Mouse (Mus musculus): Measurements from ENCODE around the gene Banf1.

Gene Banf1

DNA sequence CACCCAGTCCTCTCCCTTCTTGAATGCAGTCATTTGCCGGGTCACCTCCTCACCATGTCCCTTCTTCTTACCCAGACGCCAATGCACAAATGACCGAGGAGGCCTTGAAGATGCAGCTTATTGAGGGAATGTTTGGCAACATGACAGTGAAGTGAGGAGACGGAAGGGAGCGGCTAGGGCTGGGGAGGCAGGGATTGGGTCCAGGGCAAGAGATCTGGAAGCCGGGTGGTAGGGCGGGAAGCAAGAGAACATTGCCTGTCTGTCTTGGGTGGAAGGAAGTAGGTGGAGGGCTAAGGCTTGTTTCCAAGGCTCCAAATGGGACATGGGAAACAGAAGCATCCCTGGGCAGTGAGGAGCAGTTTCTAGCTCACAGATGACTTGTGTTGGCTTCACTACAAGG, 25.6 kb downstream of the Banf1 start:
- in situ Hi-C loops (cut with MboI; ENCODE audit: low pct_unique_long_range_greater_than_20kb in 1 of 2, low sequenced_read_pairs in 2 of 2, unreplicated experiment in 1 of 2), result no loop called here

DNA sequence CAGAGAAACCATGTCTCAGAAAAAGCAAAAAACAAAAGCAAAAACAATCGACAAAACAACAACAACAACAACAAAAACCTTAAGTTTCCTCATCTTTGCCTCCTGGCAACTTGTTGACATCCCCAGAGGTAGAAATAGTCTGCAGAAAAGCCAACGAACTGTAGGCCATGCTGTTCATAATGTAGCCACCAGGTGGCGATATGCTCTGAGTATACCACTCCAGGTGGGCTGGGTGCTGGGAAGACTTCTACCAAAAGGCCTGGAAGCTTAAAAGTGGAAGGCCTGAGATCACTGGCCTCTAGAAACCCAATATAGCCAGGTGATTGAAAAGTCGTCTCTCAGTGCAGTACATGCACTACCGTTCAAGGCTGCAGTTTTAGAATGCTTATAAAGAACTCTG, 29.0 kb downstream of the Banf1 start:
- in situ Hi-C loops (cut with MboI; ENCODE audit: low pct_unique_long_range_greater_than_20kb in 1 of 2, low sequenced_read_pairs in 2 of 2, unreplicated experiment in 1 of 2), result no loop called here

DNA sequence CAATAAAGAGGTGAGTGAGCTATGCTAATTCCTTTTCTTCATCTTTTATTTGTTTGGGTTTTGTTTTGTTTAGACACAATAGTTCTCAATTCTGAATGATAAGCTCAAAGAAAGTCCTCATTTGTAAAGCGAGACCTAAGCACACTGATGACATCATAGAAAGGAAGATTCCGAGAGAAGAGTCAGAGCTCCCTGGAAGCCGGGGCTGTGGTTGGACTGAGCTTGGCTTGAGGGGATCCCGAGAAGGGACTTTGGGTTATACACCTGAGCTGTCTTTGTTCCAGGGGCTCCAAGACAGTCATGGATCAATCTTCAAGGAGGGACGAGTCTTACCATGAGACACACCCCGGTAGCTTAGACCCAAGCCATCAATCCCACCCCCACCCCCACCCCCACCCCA, 31.5 kb downstream of the Banf1 start, which contains the start of gene Catsper1:
Gene Catsper1, plus strand, starts transcription at position 301 of the 400 bp plus-strand sequence.
- in situ Hi-C loops (cut with MboI; ENCODE audit: low pct_unique_long_range_greater_than_20kb in 1 of 2, low sequenced_read_pairs in 2 of 2, unreplicated experiment in 1 of 2), result no loop called here

DNA sequence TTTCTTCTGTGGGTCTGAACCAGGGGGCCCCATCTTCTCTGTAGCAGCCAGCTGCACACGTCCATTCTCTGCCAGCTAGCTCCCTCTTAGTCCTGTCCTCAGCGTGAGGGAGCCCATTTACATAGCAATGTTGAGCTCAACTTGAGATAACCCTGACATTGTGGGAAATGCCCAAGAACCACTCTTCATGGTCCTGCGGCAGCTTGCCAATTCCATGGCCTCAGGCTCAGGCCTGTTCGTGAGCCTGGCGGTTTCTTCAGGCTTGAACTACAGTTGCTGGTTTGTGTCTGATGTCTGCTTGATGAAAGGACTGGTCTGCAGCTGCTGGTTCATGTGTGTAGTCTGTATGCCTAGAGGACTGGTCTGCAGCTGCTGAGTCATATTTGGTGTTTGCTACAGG, 32.2 kb downstream of the Banf1 start:
- in situ Hi-C loops (cut with MboI; ENCODE audit: low pct_unique_long_range_greater_than_20kb in 1 of 2, low sequenced_read_pairs in 2 of 2, unreplicated experiment in 1 of 2), result no loop called here

DNA sequence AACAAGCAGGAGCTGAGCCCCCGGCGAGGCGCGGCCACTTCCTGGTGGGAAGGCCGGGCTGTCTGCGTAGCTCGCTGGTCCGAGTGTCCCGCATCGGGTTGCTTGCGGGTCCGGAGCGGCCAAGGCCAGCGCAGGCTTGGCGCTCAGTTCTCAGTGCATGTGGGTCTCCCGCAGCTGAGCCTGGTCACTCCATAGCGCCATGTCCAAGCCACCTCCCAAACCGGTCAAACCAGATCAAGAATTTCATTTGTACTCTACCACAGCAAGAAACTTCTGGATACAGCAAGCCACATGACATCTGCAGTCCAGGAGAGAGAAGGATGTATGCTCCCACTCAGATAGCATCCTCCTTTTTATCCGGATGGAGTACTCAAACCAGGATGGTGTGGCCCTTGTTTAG, 39.0 kb downstream of the Banf1 start:
- in situ Hi-C loops (cut with MboI; ENCODE audit: low pct_unique_long_range_greater_than_20kb in 1 of 2, low sequenced_read_pairs in 2 of 2, unreplicated experiment in 1 of 2), result no loop called here

DNA sequence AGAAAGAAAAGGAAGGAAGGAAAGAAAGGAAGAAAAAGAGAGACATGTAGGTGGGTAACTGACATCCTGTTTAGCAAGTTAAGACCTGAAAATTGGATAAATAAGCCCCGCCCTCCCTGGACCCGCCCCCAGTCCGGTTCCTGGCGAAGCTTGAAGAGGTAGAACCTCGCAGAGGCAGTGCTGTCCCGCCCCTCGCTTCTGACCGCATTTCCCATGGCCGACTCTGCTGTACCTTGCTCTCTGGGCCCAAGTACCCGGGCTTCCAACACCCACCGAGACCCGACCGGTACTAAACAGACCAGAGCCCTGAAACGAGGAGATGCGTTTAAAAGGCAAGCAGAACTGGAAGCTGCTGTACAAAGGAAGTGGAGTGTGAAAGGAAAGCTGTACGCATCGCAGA, 43.2 kb downstream of the Banf1 start:
- in situ Hi-C loops (cut with MboI; ENCODE audit: low pct_unique_long_range_greater_than_20kb in 1 of 2, low sequenced_read_pairs in 2 of 2, unreplicated experiment in 1 of 2), result no loop called here
